Mouse (Mus musculus) kidney, embryonic 14.5 days (tissue): Measurements from ENCODE around the gene Flvcr2. TPM values are rescaled to one million over a fixed set of nuclear protein-coding genes. Genes with fewer than 3 reads are reported as not detected.

Experiments used
- ATAC-seq: fragments of 200-750 bp; cut with Nextera tagmentation; 2 replicates; pipeline ENCODE4 v1.8.0; 2017; ENCODE audit warnings: moderate number of reproducible peaks, mild to moderate bottlenecking, moderate TSS enrichment, moderate library complexity; ENCODE audit not compliant: low FRiP score, low TSS enrichment
- H3K27ac ChIP-seq: fragments of 300-500 bp; sonication (generic); 2 replicates; pipeline ENCODE4 v1.5.1; 2014; ENCODE audit warnings: low read depth, mild to moderate bottlenecking, low read length, moderate library complexity, mixed read lengths
- H3K27me3 ChIP-seq: fragments of 300-500 bp; sonication (generic); 2 replicates; pipeline ENCODE4 v1.6.1; 2014; ENCODE audit warnings: mild to moderate bottlenecking, low read length; ENCODE audit not compliant: control insufficient read depth, insufficient read depth
- H3K36me3 ChIP-seq: fragments of 300-500 bp; sonication (generic); 2 replicates; pipeline ENCODE4 v1.6.1; 2014; ENCODE audit warnings: low read length, mixed read lengths; ENCODE audit not compliant: control insufficient read depth, insufficient read depth
- H3K4me1 ChIP-seq: fragments of 300-500 bp; sonication (generic); 2 replicates; pipeline ENCODE4 v1.6.1; 2014; ENCODE audit warnings: low read length, mixed read lengths; ENCODE audit not compliant: control insufficient read depth, insufficient read depth
- H3K4me2 ChIP-seq: fragments of 300-500 bp; sonication (generic); replicated peaks from 2 replicates; pipeline ENCODE4 v1.6.1; 2014; ENCODE audit warnings: low read depth, mild to moderate bottlenecking, low read length
- H3K4me3 ChIP-seq: fragments of 300-500 bp; sonication (generic); 2 replicates; pipeline ENCODE4 v1.5.1; 2014; ENCODE audit warnings: mild to moderate bottlenecking, low read length
- H3K9ac ChIP-seq: fragments of 300-500 bp; sonication (generic); 2 replicates; pipeline ENCODE4 v1.6.1; 2014; ENCODE audit warnings: low read depth, mild to moderate bottlenecking, low read length, moderate library complexity
- H3K9me3 ChIP-seq: fragments of 300-500 bp; sonication (generic); 2 replicates; pipeline ENCODE4 v1.6.1; 2016; ENCODE audit warnings: low read length; ENCODE audit not compliant: control insufficient read depth
- WGBS: fragments of 180-500 bp; shearing (Covaris S2); extraction: QIAGEN DNeasy Blood & Tissue Kit; methylation state at CpG from one replicate; pipeline ENCODE4 v1.1.7; 2014; 5-methylcytosine and 5-hydroxymethylcytosine counted together
- polyA plus RNA-seq: library from polyadenylated mRNA; unstranded; fragments of >200 nt; fragmentation: Nextera tagmentation; extraction: Ambion mirVana; gene quantifications from 2 replicates; pipeline ENCODE4 v1.2.1, GENCODE M21; 2014

Flvcr2 gene
- polyA plus RNA-seq, 1 experiment from 2014 or later, result 2.2 TPM

DNA sequence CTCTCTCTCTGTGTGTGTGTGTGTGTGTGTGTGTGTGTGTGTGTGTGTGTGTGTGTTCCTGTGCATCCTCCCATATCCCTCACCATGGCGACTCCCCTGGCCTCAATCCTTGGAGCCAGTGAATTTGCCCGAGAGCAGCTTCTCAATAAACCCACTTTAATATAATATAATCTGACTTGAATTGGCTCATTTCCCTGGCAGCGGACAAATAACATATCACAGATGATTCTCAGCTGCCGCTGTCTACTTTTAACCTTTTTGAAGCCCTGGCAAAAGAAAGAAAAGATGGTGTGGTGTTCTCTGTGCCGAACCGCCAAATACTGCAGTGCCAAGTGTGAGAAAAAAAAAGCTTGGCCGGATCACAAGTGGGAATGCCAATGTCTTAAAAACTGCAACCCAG lies 18.2 kb upstream of the Flvcr2 start:
- H3K36me3 ChIP-seq, result no peaks in the 10 kb centered on the region
- no peak for ATAC-seq

GRCm38 (mm10) chr12:85729022-85729944 lies 17.1 kb upstream of the Flvcr2 start:
- no peaks in the 10 kb centered on the region for H3K27me3 ChIP-seq
- H3K9me3 ChIP-seq, result no peaks in the 10 kb centered on the region
- 39% methylated on average over 17 of the region's 17 CpGs for WGBS
- H3K36me3 ChIP-seq, result no peaks in the 10 kb centered on the region
- peak; percentile 62; the same call in 1 of the 2 replicates for ATAC-seq
- H3K4me1 ChIP-seq, result no peaks in the 10 kb centered on the region
- no peak overlapping the region for H3K27ac ChIP-seq
- H3K4me3 ChIP-seq, result no peak overlapping the region
- no peak overlapping the region for H3K4me2 ChIP-seq
- H3K9ac ChIP-seq, result no peak overlapping the region

More for the DNA sequence above, 18.2 kb upstream of the Flvcr2 start:
- no peak overlapping the region for H3K9ac ChIP-seq
- H3K27me3 ChIP-seq, result no peaks in the 10 kb centered on the region
- 82% methylated on average over 7 of the region's 7 CpGs for WGBS
- H3K9me3 ChIP-seq, result no peaks in the 10 kb centered on the region
- no peak overlapping the region for H3K4me2 ChIP-seq
- no peak overlapping the region for H3K4me3 ChIP-seq
- no peak overlapping the region for H3K27ac ChIP-seq
- H3K4me1 ChIP-seq, result no peaks in the 10 kb centered on the region

DNA sequence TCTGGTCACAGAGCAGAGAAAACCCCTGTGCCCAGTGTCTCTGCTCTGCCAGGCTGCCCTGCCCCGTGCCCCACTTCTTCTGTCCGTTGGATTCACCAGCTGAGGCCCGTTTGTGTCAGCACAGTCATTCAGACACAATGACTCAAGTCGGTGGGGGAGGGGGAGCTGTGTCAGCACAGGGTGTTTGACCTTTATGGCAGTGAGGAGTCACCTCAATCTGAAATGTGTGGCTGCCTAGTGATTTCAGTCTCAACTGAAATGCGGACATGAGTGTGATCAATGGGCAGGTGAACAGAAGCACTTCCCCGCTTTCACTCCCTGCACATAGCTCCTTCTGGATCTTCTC lies 16.4 kb upstream of the Flvcr2 start:
- H3K4me2 ChIP-seq, result no peak overlapping the region
- no peak overlapping the region for H3K9ac ChIP-seq
- no peaks in the 10 kb centered on the region for H3K36me3 ChIP-seq
- H3K4me3 ChIP-seq, result no peak overlapping the region
- ATAC-seq, result no peak
- no peak overlapping the region for H3K27ac ChIP-seq
- WGBS, result 61% methylated on average over 6 of the region's 6 CpGs
- H3K27me3 ChIP-seq, result no peaks in the 10 kb centered on the region
- no peaks in the 10 kb centered on the region for H3K9me3 ChIP-seq
- H3K4me1 ChIP-seq, result no peaks in the 10 kb centered on the region

GRCm38 (mm10) chr12:85736203-85736602 lies 10.1 kb upstream of the Flvcr2 start:
- no peak for ATAC-seq
- no peaks in the 10 kb centered on the region for H3K9me3 ChIP-seq
- H3K4me2 ChIP-seq, result no peak overlapping the region
- no peak overlapping the region for H3K4me3 ChIP-seq
- no peak overlapping the region for H3K9ac ChIP-seq
- H3K36me3 ChIP-seq, result no peaks in the 10 kb centered on the region
- no peaks in the 10 kb centered on the region for H3K4me1 ChIP-seq
- H3K27me3 ChIP-seq, result no peaks in the 10 kb centered on the region
- 75% methylated on average over 2 of the region's 2 CpGs for WGBS
- no peak overlapping the region for H3K27ac ChIP-seq

- no peak for ATAC-seq
- 81% methylated on average over 3 of the region's 3 CpGs for WGBS
- no peaks in the 10 kb centered on the region for H3K4me1 ChIP-seq
- no peaks in the 10 kb centered on the region for H3K36me3 ChIP-seq
- no peak overlapping the region for H3K4me2 ChIP-seq
- H3K9ac ChIP-seq, result no peak overlapping the region
- no peak overlapping the region for H3K4me3 ChIP-seq
- no peak overlapping the region for H3K27ac ChIP-seq
- H3K9me3 ChIP-seq, result no peaks in the 10 kb centered on the region
- no peaks in the 10 kb centered on the region for H3K27me3 ChIP-seq
These were observed 9.4 kb upstream of the Flvcr2 start for GRCm38 (mm10) chr12:85736960-85737359.

GRCm38 (mm10) chr12:85746696-85747219 lies 419 bp downstream of the Flvcr2 start:
- Histone ChIP-seq H3K9me3 (no peaks in the 10 kb centered on the region), H3K4me1 (no peaks in the 10 kb centered on the region), H3K27me3 (no peaks in the 10 kb centered on the region; the same call in 1 of the 2 replicates), H3K36me3 (no peaks in the 10 kb centered on the region), H3K4me2 (peak overlapping the region; percentile 98), H3K27ac (no peak overlapping the region), H3K9ac (peak overlapping the region; percentile 53; the same call in 1 of the 2 replicates), H3K4me3 (peak overlapping the region; percentile 48)
- ATAC-seq, result peak; percentile 28
- WGBS, result 23% methylated on average over 21 of the region's 21 CpGs

DNA sequence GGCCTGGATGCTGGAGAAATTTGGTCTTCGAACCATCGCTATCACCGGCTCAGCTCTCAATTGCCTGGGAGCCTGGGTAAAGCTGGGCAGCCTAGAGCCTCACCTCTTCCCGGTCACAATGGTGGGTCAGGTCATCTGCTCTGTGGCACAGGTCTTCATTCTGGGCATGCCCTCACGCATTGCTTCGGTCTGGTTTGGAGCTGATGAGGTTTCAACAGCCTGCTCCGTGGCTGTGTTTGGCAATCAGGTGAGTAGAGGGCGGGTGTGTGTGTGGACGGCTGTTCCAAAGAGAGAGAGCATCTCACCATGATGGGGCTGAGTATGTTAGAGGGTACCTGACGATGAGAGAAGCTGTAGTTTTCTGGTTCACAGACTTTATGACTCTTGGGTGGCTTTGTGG lies 1.0 kb downstream of the Flvcr2 start:
- Histone ChIP-seq H3K4me1 (no peaks in the 10 kb centered on the region), H3K36me3 (no peaks in the 10 kb centered on the region), H3K4me3 (no peak overlapping the region), H3K4me2 (no peak overlapping the region; the same call in 1 of the 2 replicates), H3K9ac (no peak overlapping the region), H3K27ac (no peak overlapping the region), H3K27me3 (no peaks in the 10 kb centered on the region; the same call in 1 of the 2 replicates), H3K9me3 (no peaks in the 10 kb centered on the region)
- no peak for ATAC-seq
- 86% methylated on average over 10 of the region's 10 CpGs for WGBS

DNA sequence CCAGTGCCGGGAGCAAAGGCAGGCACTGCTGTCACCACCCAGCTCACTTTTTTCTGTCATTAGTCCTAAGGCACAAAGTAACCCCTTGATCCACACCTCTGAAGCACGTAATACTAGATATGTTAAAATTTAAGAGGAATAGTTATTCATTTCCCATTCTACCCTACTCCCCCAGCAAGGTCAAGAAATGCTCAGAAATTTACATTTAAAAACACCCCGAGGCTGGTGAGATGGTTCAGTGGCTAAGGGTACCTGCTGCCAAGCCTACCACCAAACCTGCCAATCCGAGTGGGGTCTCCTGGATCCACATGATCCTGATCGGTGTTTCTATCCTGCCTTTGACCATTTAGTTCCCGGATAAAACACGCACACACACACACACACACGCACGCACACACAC lies 3.5 kb downstream of the Flvcr2 start:
- Histone ChIP-seq H3K4me1 (no peaks in the 10 kb centered on the region), H3K9ac (no peak overlapping the region), H3K36me3 (no peaks in the 10 kb centered on the region), H3K4me2 (no peak overlapping the region), H3K4me3 (no peak overlapping the region), H3K27ac (no peak overlapping the region), H3K27me3 (no peaks in the 10 kb centered on the region; the same call in 1 of the 2 replicates), H3K9me3 (no peaks in the 10 kb centered on the region)
- WGBS, result 83% methylated on average over 9 of the region's 9 CpGs
- ATAC-seq, result no peak

DNA sequence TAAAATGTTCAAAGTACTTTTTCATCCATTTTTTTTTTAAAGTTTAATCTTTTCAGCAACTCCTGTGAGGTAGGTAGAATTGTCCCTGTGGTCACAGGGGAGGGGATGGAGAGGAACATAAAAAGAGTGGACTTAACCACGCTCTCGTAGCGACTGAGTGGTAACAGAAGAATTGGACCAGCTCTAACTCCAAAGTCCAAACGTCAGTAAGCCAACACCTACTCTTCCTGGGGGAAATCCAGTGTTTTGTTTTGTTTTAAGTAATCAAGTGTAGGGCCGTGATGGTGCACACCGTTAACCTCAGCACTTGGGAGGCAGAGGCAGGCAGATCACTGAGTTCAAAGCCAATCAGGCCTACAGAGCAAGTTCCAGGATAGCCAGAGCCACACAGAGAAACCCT lies 5.8 kb downstream of the Flvcr2 start:
- H3K4me1 ChIP-seq, result no peaks in the 10 kb centered on the region
- H3K4me2 ChIP-seq, result no peak overlapping the region
- H3K9ac ChIP-seq, result no peak overlapping the region
- no peak overlapping the region for H3K4me3 ChIP-seq
- no peaks in the 10 kb centered on the region; the same call in 1 of the 2 replicates for H3K27me3 ChIP-seq
- H3K9me3 ChIP-seq, result no peaks in the 10 kb centered on the region
- 84% methylated on average over 6 of the region's 6 CpGs for WGBS
- ATAC-seq, result no peak
- H3K36me3 ChIP-seq, result no peaks in the 10 kb centered on the region
- no peak overlapping the region for H3K27ac ChIP-seq
